Mouse (Mus musculus): ENCODE results near the gene Pycr1. TPM values are rescaled to one million over a fixed set of nuclear protein-coding genes. Genes with fewer than 3 reads are reported as not detected.
"Not testable (repeated sequence)": the region's sequence is repeated elsewhere in the genome, so short reads cannot be mapped to it uniquely, and the experiment has no call there.

Pycr1 gene
- 6.9 and 10.5 TPM in 2 replicates for polyA plus RNA-seq (2012; rRNA removed)

- no peak for DNase-seq (ENCODE audit: low read depth)
These were observed at the start of gene Pycr1 for GRCm38 (mm10) chr11:120643601-120643987. Pycr1 (minus strand) TSS chr11:120643769.

DNA sequence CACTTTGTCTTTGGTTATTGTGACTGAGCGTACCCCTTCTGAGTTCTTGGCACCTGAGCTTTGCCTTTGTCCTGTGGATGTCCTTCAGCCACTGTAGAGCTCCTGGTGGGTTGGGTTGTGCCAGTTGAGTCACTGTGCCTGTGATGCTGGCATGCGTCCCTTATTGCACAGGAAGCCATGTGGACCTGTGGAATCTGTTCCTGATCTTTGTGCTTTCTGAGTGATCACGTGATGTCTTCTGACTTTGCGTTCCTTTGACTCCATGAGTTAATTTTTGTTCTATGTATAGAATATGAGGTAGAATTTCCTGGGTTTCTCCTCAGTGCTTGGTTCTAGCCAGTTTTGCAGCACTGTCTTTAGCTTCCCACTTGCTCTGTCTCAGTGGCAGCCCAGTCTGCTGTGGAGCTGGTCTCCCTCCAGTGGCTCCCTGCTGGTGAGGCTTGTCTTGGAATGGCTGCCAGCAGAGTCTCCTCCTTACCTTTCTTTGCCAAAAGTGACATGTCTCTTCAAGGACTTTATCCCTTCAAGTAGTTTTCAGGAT is 49.0 kb upstream of the Pycr1 start:
- DNase-seq (ENCODE audit: low read depth): no peak

DNA sequence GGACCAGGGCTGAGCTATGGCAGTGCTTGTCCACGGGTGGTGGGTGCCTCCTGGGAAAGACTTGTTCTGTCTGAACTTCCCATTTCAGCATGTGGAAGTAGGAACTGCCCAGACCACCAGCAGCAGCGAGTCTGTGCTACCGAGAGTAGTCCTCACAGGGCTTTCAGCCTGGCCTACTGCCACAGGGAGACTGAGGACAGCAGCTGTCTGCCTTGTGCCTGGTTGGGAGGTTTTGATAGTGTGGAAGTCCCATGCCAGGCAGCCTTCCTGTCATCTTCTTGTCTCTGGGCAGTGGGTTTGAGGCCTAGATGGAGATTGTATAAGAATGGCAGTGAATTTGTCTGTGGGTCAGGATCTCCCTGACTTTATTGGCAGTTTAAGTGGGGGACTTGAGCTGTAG is 45.8 kb upstream of the Pycr1 start:
- no peak for DNase-seq (ENCODE audit: low read depth)

DNA sequence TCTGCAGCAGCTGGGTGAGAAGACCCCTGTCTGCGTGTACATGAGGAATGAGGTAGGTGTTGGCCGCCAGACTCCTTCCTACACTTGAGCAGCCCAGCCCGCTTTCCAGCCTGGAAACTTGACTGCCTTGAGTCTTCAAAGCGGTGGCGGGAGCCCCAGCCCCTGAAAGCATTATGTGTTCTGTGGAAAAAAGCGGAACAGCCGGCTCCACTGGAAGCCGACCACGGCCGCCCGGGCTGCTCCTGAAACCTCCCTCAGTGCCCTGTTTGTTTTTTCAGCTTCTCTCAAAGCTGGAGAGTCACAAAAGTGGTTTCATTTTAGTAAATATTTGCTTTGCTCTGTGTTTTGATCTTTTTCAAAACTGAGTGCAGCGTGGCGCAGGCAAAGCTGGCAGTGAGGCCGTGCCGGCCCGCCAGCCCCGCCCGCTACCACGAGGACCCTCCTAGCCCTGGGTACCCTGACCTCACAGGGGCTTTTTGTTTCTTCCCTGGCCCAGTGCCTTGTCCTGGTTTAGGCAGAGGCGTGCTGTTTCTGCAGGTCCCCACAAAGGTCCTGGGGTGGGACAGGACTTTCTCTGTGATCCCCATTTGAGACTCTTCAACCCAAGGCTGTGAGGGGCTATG is 43.2 kb upstream of the Pycr1 start:
- DNase-seq (ENCODE audit: low read depth): no peak

GRCm38 (mm10) chr11:120684660-120685059 is 41.1 kb upstream of the Pycr1 start:
- DNase-seq (ENCODE audit: low read depth): no peak

DNA sequence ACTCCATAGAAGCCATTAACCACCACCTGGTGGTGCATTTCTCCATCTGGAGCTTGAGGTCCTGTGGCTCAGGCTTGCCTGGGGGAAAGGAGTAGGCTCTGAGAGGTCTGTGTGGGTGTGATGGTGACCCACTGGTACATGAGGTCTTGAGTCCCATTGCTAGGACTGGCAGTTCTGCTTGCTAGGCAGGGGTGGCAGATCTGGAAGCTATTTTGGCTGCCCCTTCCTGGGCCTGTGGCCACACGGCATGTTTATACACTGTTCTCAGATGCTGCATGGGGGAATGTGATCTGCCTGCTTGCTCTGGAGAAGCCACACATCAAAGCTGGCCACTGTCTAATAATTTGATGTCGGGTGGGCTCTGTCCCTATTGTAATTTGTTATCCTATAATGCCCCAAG is 40.5 kb upstream of the Pycr1 start:
- DNase-seq (ENCODE audit: low read depth): no peak

GRCm38 (mm10) chr11:120683536-120683935 is 40.0 kb upstream of the Pycr1 start:
- DNase-seq (ENCODE audit: low read depth): no peak

DNA sequence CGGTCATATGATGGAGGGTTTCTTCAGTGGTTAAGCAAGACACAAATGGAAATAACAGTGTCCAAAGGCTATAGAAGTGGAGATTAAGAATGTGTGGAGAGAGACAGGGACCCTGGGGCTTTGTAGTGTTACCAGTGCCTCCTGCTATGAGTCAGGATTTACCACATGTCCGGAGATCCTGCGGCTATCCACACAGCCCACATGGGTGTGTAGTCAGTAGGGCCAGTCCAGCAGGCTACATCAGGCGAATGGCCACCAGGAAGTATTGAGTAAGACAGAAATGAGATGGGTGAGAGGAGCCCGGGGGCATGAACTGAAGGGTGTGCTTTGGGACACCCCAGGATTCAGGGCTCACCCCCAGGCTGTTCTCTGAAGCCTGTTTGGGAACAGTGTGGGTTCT is 39.1 kb upstream of the Pycr1 start:
- DNase-seq (ENCODE audit: low read depth): no peak

DNA sequence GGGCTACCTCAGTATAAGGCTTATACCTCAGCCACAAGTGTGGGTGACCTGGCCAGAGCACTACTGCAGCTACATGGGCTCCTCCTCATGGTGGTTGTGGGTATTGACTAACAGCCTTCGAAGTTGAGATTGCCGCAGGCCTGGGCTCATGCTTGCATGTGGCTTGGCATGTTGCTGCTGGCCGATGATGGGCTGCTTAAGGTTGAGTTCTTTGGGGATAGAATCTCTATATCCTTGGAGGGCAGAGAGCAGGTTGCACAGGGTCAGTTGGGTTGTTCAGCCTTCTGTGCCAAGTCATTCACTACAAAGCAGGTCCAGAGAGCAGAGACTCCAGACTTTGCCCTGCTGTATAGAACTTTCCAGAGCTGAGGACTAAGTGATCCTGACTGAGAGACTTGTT is 36.3 kb upstream of the Pycr1 start:
- DNase-seq (ENCODE audit: low read depth): no peak

GRCm38 (mm10) chr11:120676951-120677350 is 33.4 kb upstream of the Pycr1 start:
- no peak for DNase-seq (ENCODE audit: low read depth)

DNA sequence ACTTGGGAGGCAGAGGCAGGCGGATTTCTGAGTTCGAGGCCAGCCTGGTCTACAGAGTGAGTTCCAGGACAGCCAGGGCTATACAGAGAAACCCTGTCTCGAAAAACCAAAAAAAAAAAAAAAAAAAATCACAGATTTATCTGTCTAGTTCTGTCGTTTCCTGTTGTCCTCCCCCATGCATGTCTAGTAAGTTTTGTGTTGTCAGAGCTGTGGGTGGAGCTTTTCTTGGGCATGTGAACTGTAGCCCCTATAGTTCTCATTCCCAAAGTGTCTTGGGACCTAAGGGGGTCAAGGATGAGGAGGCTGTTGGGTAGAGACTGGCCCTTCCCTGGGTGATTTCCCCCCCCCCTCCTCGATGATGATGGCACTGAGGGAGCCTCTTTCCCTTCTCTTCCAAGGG is 32.3 kb upstream of the Pycr1 start:
- DNase-seq (ENCODE audit: low read depth): not testable (repeated sequence)

- no peak for DNase-seq (ENCODE audit: low read depth)
These were observed 30.1 kb upstream of the Pycr1 start for GRCm38 (mm10) chr11:120673594-120674122.

GRCm38 (mm10) chr11:120672687-120673593 is 29.4 kb upstream of the Pycr1 start, which contains the start of gene Aspscr1:
Aspscr1 (plus strand) TSS chr11:120672973.
- DNase-seq (ENCODE audit: low read depth): no peak

- DNase-seq (ENCODE audit: low read depth): no peak
These were observed 23.0 kb upstream of the Pycr1 start for GRCm38 (mm10) chr11:120666617-120667016.

DNA sequence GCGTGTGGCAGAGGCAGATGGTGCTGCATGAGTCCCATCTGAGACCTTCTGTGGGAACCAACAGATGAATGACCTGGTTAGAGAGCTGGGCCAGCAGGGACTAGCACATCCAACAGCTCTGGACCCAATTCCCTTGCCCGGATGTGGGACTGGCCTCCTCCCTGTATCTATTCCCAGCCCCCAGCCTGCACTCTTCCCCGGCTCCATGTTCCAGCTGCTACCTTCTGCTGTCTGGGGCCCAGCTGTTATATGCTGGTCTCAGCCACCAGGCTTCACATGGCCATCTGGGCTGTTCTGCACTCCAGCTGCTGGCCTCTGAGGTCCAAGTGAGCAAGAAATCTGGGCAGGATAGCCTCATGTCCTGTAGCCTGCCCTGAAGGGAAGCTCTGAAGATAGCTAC is 21.8 kb upstream of the Pycr1 start:
- no peak for DNase-seq (ENCODE audit: low read depth)

DNA sequence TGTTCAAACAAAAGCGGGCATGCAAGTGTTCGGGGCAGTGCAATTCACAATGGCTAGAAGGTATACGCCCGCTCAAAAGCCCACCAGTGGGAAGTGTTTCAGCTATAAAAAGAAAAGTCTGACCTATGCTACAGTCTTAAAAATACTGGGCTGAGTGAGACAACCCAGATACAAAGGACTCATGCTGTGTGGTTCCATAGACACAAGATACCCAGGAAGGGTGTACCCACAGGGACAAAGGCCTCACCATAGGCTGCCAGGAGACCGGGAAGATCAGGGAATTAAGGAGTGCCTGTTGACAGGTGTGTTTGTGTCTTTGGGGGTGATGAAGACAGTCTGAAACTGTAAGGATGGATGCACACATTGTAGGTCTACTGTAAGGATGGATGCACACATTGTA is 20.1 kb upstream of the Pycr1 start:
- DNase-seq (ENCODE audit: low read depth): no peak

DNA sequence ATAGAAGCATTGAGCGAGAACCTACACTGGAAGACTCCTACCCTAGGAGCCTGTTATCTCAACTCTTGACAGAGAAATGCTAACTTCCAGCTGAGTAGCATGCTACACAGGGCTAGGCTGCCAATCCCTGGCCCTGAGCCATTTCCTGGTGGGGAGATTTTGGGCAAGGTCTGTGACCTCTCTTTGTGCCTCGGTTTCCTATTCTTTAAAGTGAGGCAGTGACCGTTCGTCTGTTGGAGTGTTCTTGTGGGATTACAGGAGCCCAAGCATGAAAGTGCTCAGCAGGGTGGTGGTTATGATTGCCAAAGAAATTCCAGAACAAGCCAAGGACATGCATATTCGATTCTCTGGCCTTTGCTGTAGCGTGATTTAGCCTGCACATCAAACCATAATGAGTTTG is 19.2 kb upstream of the Pycr1 start:
- no peak for DNase-seq (ENCODE audit: low read depth)

DNA sequence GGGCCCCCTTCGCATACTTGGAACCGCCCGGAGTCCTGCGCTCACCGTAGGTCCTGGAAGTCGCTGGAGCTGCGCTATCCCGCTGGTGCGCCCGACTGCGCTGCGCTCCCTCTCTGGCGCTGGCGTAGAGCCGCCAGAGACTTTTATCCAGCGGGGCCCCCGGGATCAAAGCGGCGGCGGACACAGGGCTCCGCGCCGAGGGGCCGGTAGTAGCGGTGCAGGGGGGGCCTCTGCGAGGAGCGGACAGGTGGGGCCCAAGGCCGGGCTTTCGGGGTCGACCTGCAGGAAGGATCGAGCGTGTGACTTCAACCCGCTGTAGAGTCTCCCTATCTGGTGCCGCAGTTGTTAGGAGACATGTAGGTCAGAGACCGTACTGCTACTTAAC is 17.5 kb upstream of the Pycr1 start, which contains the start of gene Notum:
Notum (minus strand) TSS at position 100 of the 385 bp plus-strand sequence.
- no peak for DNase-seq (ENCODE audit: low read depth)

GRCm38 (mm10) chr11:120660301-120661075 is 16.9 kb upstream of the Pycr1 start:
- no peak for DNase-seq (ENCODE audit: low read depth)

- DNase-seq (ENCODE audit: low read depth): no peak
These were observed 16.1 kb upstream of the Pycr1 start for GRCm38 (mm10) chr11:120659509-120660300.

DNA sequence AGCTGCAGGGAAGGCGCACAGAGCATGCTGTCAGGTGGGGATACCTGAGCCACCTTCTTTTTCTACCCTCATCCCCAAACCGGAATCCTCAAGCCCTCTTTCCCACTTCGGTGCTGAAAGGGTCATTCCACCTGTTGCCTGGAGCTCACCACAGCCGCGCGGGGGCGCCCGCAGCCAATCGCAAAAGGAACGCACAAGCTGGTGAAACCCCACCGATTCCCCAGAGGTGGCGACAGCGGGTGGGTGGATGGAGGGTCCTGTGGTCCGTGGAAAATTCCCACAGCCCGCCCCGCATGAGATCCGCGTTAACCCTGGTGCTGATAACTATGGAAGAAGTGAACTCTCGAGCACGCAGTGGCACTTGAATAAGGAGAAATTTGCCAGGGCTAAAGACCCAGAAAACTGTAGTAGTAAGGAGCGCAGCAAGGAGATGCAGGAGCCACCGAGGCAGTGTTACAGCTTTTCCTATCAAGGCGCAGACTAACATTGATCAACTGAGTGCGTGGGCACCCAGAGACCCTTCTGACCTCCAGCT is 15.4 kb upstream of the Pycr1 start:
- no peak for DNase-seq (ENCODE audit: low read depth)

Data from gonadal fat pad, adult 2 months (tissue).